Mouse (Mus musculus): Measurements from ENCODE around the gene Crabp2. TPM values are rescaled to one million over a fixed set of nuclear protein-coding genes. Genes with fewer than 3 reads are reported as not detected.
"Not testable (repeated sequence)": the region's sequence is repeated elsewhere in the genome, so short reads cannot be mapped to it uniquely, and the experiment has no call there.

Gene Crabp2
- total RNA-seq (2021): 1 to 10 TPM; 3.9 to 5.7 TPM

DNA sequence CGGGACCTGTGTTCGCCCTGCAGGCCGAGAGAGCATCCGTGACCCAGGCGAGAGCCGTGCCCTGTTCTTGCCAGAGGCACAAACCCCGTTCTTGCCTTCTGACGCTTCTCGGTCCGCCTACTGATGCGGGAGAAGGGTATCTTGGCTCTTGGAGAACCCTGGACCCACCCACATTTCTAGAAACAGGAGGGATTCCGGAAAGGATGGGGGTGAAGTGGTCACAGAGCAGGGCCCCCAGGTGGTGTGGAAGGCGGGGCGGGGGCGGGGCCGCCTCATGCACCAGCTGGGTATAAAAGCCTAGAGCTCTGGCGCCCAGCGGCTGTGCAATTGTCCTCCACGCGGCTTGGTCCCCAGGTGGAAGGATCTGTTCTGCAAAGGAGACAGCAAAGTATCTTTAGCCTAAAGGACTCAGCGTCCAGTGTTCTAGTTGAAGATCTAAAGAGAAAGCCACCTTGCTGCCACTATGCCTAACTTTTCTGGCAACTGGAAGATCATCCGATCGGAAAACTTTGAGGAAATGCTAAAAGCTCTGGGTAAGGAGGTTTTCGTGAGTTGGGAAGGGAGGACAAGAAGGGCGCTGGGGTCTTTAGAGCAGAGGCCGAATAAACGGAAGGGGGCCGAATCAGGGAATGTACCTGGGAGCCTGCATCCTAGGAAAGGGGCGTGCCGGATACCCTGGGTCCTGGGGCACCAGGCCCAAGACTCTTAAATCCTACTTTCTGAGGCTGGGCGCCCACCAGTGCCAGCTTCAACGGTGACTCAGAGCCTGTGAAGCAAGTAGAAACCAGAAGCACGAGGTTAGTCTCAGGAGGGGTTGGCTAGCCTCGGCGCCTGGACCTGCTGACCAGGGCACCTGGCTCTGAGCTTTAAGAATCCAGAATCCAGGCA, at the start of gene Crabp2:
Crabp2 (plus strand) TSS at position 289 of the 888 bp plus-strand sequence.
- intact Hi-C loops (cut with DNase I): no loop called here
- peak in 1 of 2 experiments; percentile 24 for DNase-seq (ENCODE audit: low spot score in 2 of 2)

DNA sequence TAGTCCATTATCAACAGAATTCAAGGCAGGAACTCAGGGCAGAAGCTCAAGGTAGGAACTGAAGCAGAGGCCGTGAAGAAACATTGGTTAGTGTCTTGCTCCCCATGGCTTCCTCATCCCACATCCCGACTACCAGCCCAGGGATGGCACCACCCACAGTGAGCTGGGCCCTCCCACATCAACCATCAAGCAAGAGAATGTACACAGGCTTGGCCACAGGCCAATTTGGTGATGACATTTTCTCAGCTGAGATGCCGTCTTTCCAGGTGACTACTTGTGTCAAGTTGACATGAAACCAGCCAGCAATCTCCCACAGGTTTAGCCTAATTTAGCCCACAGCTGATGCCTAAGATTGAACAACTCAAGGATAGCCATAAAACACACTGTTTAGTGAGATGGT, 49.2 kb upstream of the Crabp2 start:
- DNase-seq (ENCODE audit: low spot score in 2 of 2): no peak
- intact Hi-C loops (cut with DNase I): no loop called here

DNA sequence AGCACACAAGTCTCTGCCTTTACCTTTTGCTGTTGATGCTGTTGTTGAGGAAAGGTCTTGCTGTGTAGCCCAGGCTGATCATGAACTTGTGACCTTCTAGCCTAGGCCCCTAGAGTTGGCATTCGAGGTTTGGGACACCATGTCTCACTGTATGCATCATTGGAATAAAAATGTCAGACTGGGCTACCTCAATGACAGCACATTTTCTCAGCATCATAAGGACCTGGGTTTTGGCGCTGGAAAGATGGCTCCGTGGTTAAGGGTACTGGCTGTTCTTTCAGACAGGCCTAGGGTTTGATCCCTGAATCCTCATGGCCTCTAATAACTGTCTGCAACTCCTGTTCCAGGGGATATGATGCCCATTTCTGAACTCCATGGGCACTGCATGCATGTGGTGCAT, 48.7 kb upstream of the Crabp2 start:
- intact Hi-C loops (cut with DNase I): no loop called here
- DNase-seq (ENCODE audit: low spot score in 2 of 2): no peak

DNA sequence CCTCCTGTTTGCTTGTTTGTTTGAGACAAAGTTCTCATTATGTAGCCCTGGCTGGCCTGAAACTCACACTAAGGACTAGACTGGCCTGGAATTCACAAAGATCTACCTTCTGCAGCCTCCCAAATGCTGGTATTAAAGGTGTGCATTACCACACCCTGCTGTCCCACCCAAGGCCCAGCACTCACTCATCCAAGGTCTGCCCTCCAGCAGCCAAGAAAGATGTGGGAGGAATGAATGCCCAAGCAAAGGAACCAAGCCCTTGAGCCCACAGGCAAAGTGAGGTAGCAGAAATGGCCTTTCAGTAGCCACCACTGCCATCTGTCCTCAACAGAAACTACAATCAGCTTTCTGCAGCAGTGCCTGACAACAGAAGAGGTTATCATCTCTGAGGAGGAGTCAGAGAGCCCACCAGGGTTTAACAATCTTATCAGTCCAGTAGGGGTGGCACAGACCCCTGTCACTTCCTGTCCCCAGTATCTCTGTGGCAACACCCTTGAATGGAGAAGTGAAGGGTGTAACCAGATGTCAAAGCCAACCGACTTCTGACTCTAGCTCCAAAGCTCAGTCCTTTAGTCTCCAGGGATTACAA, 47.3 kb upstream of the Crabp2 start:
- intact Hi-C loops (cut with DNase I): no loop called here
- DNase-seq (ENCODE audit: low spot score in 2 of 2): no peak

DNA sequence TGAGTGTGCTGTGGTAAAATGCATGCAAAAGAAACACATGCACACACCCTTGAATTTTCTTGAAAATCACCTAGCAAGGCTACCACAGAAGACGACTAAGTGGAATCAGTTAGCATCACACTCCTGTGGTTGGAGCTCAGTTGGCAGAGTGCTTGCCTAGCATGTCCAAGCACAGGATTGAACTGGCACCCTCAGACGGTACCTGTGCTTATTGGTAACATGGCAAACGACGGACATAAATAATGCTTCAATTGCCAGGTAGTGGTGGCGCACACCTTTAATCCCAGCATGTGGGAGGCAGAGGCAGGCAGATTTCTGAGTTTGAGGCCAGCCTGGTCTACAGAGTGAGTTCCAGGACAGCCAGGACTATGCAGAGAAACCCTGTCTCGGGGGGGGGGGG, 46.5 kb upstream of the Crabp2 start:
- intact Hi-C loops (cut with DNase I); DNase-seq (ENCODE audit: low spot score in 2 of 2): not testable (repeated sequence)

DNA sequence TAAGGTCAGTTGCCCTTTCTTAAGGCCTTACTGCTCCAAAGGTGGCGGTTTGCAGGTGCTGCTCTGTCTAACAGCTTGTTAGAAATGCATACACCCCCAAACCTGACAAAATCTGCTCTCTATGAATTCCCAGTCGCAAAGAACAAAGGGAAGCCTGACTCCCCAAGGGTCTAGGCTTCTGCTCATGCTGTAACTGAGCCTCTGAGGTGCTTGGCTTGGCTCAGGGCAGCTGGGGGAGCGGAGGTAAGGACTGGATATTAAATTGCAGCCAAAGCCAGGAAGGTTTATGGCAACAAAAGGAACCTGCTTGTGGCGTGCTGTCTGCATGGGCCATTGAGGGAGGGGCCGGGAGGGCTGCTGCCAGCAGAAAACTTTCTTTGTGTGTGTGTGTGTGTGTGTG, 44.6 kb upstream of the Crabp2 start:
- DNase-seq (ENCODE audit: low spot score in 2 of 2): no peak
- intact Hi-C loops (cut with DNase I): no loop called here

DNA sequence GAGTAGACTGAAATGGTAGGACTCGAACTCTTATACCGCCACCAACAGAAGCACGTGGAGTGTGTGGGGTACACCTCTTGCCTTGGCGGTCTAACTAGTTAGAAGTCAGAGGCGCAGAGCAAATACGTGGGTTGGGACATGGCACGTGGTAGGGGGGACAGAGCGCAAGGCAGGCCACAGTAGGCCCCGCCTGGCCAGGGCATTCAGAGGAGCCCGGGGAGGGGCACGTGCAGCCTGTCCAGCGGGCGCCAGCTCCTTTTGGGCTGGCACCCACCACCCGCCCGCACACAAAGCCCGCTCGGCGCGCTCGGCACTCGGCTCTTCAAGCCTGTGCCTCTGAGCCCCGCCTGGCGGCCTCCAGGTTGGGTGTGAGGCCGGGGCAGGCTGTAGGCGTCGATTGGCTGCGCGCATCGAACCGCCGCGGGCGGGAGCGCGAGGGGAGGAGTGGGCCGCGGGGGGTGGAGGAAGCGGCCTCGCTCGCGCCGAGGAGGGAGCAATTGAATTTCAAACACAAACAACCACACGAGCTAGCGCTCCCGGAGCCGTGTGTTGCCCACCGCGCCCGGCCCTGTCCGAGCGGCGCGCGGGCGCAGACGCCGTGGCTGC, 42.5 kb upstream of the Crabp2 start, which contains the start of gene Hdgf:
Hdgf (plus strand) TSS at position 442 of the 606 bp plus-strand sequence.
- intact Hi-C loops (cut with DNase I): loop anchor here (1.0 to 2.0 kb wide), 3 partner anchors 13 to 21 kb away; partner anchors contain the start of genes Mrpl24 and Prcc
- peak; percentile 95 for DNase-seq (ENCODE audit: low spot score in 2 of 2)

DNA sequence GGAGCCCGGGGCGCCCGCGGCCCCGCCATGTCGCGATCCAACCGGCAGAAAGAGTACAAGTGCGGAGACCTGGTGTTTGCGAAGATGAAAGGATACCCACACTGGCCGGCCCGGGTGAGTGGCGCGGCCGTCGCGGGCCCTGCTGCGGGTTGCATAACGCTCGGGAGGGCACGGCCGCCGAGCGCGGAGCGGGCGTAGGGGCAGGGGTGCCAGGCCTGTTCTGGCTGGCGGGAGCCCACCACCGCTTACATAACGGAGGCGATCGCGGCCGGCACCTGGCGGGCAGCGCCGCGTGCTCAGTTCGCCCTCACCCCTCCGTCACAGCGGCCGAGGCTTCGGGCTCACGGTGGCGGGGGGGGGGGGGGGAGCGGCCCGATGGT, 41.9 kb upstream of the Crabp2 start:
- intact Hi-C loops (cut with DNase I): loop anchor here (1.0 to 2.0 kb wide), 2 partner anchors 13 to 22 kb away; partner anchors contain the start of genes Mrpl24 and Prcc
- DNase-seq (ENCODE audit: low spot score in 2 of 2): no peak

DNA sequence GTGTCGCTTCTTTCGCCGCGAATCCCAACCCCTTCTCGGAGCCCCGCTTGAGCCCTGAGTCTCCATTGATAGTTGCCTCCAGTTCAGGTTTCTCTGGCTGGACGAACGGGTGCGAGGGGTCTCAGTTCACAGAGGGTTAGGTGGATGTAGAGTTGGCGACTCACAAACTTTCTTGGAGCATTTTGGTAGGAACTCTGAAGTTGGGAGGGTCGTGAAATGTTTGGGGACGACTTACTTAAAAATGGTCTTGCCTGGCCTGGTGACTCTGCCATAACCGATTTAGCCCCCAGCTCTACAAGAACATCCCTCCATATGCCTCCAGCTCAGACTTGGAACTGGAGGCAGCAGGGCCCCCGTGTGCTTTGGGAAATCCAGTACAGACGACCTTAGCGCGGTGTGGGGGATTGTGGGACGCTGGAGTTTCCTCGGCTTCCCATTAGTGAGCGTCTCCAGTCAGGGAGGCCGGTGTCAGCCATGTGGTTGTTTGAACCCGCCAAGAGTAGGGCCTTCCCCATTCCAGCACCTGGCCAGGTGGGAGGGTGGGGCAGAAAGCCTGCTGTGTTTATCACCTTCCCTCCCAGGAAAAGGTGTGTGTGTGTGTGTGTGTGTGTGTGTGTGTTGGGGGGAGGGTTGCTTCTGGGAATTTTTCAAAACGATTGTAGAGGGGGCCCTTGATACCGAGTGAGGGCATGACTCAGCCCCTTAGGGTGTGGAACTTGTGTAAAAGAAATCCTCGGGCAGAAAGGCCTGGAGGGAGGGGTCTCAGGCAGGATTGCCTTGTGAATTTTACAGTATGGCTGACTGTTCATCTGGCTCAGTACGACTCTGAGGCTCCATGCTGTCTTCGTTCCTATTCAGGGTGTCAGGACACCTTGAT, 41.2 kb upstream of the Crabp2 start:
- intact Hi-C loops (cut with DNase I): loop anchor here (1.0 to 2.0 kb wide), 2 partner anchors 12 to 22 kb away; partner anchors contain the start of genes Mrpl24 and Prcc
- DNase-seq (ENCODE audit: low spot score in 2 of 2): peak in 1 of 2 experiments; percentile 54

DNA sequence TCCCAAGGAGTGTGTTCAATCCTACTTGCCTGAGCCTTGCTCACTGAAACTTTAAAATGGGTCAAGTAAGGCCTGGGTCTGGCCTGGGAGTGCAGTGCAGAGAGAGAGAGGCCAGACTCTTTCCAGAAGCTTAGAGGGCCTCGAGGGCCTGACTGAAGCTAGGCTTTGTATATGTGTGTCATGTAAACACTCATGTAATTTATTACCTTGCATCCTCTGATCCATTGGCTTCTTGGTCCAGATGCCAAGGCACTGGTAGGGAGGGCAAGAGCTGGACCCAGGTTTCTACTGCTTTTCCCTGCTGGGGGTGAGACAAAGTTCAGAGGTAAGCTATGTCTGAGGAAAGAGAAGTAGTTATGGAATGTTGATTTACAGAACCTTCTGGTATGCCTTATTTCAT, 40.6 kb upstream of the Crabp2 start:
- DNase-seq (ENCODE audit: low spot score in 2 of 2): no peak
- intact Hi-C loops (cut with DNase I): loop anchor here (2.0 kb wide), 1 partner anchor 23 kb away; the partner anchor contains the start of gene Prcc

DNA sequence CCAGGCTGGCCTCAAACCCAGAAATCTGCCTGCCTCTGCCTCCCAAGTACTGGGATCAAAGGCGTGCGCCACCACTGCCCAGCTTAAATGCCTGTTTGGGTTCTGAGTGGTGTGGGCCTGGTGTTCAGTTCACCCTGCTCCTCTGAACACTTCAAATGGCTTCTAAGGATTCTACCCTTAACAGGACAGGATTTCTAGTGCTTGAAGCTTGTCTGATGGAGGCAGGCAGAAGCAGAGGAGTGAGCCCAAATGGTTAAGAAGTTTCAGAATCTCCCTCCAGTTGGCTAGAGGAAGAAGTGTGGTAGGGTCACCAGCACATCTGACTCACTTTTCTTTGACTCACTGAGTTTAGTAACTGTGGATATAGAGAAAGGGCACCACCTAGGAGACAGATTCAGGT, 39.1 kb upstream of the Crabp2 start:
- intact Hi-C loops (cut with DNase I): no loop called here
- no peak for DNase-seq (ENCODE audit: low spot score in 2 of 2)

DNA sequence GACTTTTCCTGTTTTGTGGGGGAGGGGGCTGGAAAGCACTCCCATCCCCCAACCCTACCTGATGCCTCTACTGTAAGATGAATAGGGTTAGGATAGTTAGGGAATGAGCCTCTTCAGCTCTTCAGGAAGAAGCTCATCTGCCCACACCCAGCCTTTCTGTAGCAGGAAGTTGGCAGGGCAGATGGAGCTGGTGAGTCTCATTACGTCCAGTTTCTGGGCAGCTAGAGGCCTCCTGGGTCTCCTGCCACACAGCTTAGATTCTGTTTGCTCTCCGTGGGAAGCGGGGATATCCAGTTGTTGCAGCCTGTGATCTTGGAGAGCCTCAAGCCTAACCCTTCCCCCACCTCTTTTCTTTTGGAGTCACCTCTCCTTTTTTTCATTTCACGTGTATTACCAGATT, 38.6 kb upstream of the Crabp2 start:
- no peak for DNase-seq (ENCODE audit: low spot score in 2 of 2)
- intact Hi-C loops (cut with DNase I): no loop called here

DNA sequence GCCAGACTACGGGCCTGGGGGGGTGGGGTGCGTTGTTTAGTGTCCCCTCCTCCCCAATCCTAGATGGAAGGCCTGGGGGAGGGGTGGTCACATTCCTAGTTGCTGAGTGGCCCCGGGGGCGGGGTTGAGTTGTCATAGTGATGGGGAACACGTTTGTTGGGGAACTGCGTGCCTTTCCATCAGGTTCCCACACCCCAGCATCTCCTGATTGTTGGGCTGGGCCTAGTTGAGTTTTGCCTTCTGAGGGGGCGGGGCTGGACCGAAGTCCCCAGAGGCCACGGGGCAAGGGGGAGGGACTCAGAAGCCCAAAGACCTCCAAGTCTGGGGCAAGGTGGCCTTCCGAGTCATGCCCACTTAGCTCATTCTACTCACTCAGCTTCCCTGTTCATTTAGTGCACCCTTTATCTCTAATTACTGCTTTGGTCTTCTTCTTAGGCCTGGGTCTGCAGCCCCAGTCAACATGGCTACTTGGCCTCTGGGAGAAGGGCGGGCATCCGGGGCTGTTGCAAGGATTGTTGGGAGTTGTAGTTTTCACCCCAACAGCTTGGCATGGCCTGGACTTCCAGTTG, 37.8 kb upstream of the Crabp2 start:
- intact Hi-C loops (cut with DNase I): no loop called here
- peak in 1 of 2 experiments; percentile 37 for DNase-seq (ENCODE audit: low spot score in 2 of 2)

DNA sequence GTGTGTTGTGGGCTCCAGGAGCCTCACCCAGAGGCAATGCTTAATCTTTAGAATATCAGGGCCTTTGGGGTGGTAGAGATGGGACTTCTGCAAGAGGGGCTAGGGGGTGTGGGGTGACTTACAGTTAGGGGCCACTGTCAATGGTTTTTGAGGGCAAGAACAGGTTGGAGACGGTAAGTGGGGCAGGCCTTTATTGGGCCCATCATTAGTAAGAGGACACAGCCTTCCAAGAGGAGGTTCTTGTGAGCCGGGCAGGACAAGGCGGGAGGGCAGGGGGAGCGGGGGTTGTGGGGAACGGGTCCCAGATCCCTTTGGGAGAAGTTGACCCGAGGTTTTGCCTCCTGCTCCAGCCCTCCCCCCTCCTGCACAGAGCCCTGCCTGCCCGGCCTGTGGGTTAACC, 35.0 kb upstream of the Crabp2 start:
- no peak for DNase-seq (ENCODE audit: low spot score in 2 of 2)
- intact Hi-C loops (cut with DNase I): no loop called here

DNA sequence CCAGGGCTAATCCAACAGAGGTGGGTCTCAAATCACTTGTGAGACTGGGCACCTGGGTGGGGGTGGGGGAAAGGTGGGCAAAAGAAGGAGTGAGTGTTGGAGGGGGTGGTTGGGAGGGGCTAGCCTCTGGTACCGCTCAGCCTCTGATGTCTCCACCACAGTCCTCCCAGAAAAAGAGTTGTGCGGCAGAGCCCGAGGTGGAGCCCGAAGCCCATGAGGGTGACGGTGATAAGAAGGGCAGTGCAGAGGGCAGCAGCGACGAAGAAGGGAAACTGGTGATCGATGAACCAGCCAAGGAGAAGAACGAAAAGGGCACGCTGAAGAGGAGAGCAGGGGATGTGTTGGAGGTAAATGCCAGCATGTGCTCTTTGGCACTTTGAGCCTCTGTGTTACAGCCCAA, 34.6 kb upstream of the Crabp2 start:
- intact Hi-C loops (cut with DNase I): no loop called here
- DNase-seq (ENCODE audit: low spot score in 2 of 2): no peak

DNA sequence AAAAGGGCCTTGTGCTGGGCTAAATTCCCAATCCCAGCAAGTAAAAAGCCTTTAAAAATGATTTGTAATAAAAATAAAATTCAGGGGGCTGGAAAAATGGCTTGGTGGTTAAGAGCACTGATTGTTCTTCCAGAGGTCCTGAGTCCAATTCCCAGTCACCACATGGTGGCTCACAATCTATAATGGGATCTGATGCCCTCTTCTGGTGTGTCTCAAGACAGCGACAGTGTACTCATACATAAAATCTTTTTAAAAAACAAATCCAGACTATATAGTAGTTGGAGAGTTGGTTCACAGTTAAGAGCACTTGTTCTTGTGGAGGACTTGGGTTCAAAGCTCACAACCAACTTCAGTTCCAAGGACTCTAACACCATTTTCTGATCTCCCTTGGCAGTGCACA, 31.5 kb upstream of the Crabp2 start:
- no peak for DNase-seq (ENCODE audit: low spot score in 2 of 2)
- intact Hi-C loops (cut with DNase I): no loop called here

DNA sequence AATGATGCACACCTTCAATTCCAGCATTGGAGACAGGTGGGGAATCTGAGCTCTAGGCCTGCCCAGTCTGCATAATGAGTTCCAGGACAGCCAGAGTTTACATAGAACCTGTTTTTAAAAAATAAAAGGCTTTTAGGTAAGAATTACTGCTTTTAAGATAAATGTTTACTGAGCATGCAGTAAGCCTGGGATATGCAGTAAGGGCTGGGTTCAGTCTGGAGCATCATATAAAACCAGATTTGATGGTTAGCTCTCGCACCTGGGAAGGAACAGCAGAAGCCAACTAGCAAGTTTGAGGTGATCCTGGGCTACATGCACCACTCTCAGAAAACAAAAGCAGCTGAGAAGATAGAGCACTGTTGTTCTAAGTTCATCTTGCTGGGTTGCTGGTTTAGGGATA, 29.9 kb upstream of the Crabp2 start:
- no peak for DNase-seq (ENCODE audit: low spot score in 2 of 2)
- intact Hi-C loops (cut with DNase I): no loop called here

DNA sequence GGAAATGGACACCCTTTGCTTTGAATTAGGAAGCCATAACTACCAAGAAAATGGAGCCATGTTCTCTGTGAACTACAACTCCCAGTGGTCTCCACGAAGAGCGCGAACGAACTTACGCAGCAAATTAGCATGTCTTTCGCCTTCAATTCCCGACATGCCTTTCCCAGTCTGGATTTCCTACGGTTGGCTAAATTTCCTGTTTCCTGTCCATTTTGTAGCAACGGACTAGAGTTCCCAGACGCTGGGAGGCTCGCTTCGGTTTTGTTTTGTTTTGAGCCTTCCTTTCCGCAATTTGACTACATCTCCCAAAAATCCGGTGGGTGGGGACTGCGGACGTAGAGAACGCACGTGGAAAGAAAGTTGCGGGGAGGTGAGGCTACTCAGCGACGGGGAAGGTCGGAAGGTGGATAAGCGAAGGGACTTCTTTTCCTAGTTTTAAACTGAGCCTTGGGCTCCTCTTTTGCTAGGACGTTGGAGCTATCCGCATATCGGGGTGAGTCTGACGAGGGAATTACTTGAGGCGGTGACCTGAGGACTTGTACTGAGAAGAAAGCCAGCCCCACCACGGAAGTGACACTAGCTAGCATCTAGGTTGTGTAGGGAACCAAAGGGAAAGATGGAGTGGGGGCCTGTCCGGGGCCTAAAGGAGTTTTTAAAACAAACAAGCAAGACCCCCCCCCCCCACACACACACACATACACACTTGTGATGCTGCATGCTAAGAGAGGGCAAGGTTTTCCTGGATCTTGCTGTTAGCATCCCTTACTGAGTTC, 28.9 kb upstream of the Crabp2 start, which contains the start of gene Mrpl24:
Mrpl24 (plus strand) TSS at position 171 of the 773 bp plus-strand sequence.
- intact Hi-C loops (cut with DNase I): loop anchor here (1.0 kb wide), 2 partner anchors 11 to 13 kb away; partner anchors contain the start of genes Hdgf, Isg20l2 and Rrnad1
- peak; percentile 87 to 97 for DNase-seq (ENCODE audit: low spot score in 2 of 2)
